Mouse (Mus musculus) CD4-positive helper T cell, adult 2 months (primary cell): Measurements from ENCODE around the gene Fars2.
"Not testable (repeated sequence)": the region's sequence is repeated elsewhere in the genome, so short reads cannot be mapped to it uniquely, and the experiment has no call there.

Experiments used
- DNase-seq: peaks from one replicate; pipeline ENCODE4 v3.0.0-alpha.2; 2012; ENCODE audit warnings: low read depth, missing footprints, low spot score

Gene Fars2

GRCm38 (mm10) chr13:36293511-36293910 is 176.3 kb downstream of the Fars2 start:
- DNase-seq, result no peak

GRCm38 (mm10) chr13:36294503-36294902 is 177.3 kb downstream of the Fars2 start:
- DNase-seq, result no peak

- no peak for DNase-seq
Measured at GRCm38 (mm10) chr13:36295848-36296247, 178.6 kb downstream of the Fars2 start.

GRCm38 (mm10) chr13:36296574-36296973 is 179.4 kb downstream of the Fars2 start:
- DNase-seq, result no peak

GRCm38 (mm10) chr13:36297950-36298781 is 181.0 kb downstream of the Fars2 start:
- DNase-seq, result no peak

DNA sequence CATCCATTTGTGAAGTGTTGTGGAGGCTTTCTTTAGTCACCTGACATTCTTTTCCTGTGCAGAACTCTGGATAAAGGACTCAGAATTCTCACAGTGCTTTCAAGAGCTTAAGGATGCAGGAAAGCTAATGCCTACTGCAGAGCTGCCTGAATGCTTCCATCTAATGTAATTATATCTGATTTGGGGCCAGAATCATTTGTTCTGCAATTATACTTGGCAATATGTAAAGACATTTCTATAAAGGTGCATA is 181.5 kb downstream of the Fars2 start:
- DNase-seq, result no peak

- DNase-seq, result no peak
Measured at GRCm38 (mm10) chr13:36302770-36303169, 185.6 kb downstream of the Fars2 start.

- no peak for DNase-seq
Measured at GRCm38 (mm10) chr13:36305306-36305705, 188.1 kb downstream of the Fars2 start.

DNA sequence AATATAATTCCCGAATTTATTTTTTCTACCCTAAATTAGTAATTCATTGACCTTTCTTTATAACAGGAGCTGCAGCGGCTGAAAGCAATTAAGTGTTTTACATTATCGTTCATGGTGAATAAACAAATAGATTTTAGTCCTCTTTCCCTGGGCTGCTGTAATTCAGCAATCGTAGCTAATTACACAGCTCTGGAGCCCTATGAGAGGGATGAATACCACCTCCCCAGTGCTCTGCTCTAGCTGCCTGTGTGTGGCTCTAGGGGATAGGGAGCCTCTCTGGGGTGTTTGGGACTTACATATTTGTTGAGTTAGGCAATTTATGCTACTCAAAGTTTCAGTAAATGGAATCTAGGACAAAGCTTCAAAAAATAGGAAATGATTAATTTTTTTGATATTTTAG is 190.2 kb downstream of the Fars2 start:
- DNase-seq, result no peak

- DNase-seq, result no peak
Measured at GRCm38 (mm10) chr13:36309160-36309559, 191.9 kb downstream of the Fars2 start.

GRCm38 (mm10) chr13:36314218-36314617 is 197.0 kb downstream of the Fars2 start:
- no peak for DNase-seq

GRCm38 (mm10) chr13:36314860-36315800 is 197.9 kb downstream of the Fars2 start:
- DNase-seq, result no peak

- no peak for DNase-seq
Measured at GRCm38 (mm10) chr13:36317824-36318223, 200.6 kb downstream of the Fars2 start.

- DNase-seq, result no peak
Measured at GRCm38 (mm10) chr13:36324624-36325023, 207.4 kb downstream of the Fars2 start.

GRCm38 (mm10) chr13:36326539-36326938 is 209.3 kb downstream of the Fars2 start:
- DNase-seq, result no peak

GRCm38 (mm10) chr13:36329871-36330270 is 212.7 kb downstream of the Fars2 start:
- DNase-seq, result no peak

GRCm38 (mm10) chr13:36330542-36330941 is 213.3 kb downstream of the Fars2 start:
- DNase-seq, result no peak

- no peak for DNase-seq
Measured at GRCm38 (mm10) chr13:36334748-36335147, 217.5 kb downstream of the Fars2 start.

DNA sequence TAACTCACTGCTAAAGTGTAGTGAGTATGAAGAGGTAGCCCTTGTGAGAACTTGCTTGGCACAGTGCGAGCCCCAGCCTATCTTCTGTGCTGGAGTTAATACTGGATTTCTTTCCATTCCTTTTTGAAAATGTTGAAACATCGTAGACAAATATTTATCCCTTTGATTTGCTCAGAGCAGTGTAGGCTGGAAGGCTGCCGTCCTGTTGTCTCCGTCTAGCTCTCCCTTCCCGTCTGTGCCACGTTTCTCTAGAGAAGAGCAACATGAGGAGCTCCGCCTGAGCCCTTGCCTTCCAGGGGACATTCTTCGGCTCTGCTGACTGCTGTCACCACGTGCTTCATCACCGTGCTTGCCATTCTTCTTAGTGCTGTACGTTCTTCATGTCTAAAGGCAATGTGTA is 234.3 kb downstream of the Fars2 start:
- no peak for DNase-seq

- DNase-seq, result no peak
Measured at GRCm38 (mm10) chr13:36357469-36357868, 240.3 kb downstream of the Fars2 start.

- DNase-seq, result no peak
Measured at GRCm38 (mm10) chr13:36361419-36361818, 244.2 kb downstream of the Fars2 start.

GRCm38 (mm10) chr13:36365719-36366118 is 248.5 kb downstream of the Fars2 start:
- not testable (repeated sequence) for DNase-seq

- peak; percentile 41 for DNase-seq
Measured at GRCm38 (mm10) chr13:36366304-36366703, 249.1 kb downstream of the Fars2 start.
